Mouse (Mus musculus) gastrocnemius, postnatal 36 days (tissue): ENCODE measurements around the gene Fam104a. TPM values are rescaled to one million over a fixed set of nuclear protein-coding genes. Genes with fewer than 3 reads are reported as not detected.

Experiments
- total RNA-seq, 2 experiments: library from RNA; stranded (reverse); gene quantifications; 2 replicates each; pipeline ENCODE4 v1.2.3; 2021

Fam104a gene
- total RNA-seq, 2 experiments from 2014 or later, result 26.7 to 27.6 TPM

Other genes with a start within 250 kb of the Fam104a start
- not detected for gene Sstr2, start 64.8 kb downstream of the Fam104a start, total RNA-seq
- 10 to 100 TPM; 18.2 to 18.9 TPM for gene Cog1, start 35.0 kb downstream of the Fam104a start, total RNA-seq
- 1 to 10 TPM; 2.4 to 2.8 TPM for gene Slc39a11, start 34.1 kb downstream of the Fam104a start, total RNA-seq
- 1 to 10 TPM; 3.4 to 3.8 TPM for gene D11Wsu47e, start 257 bp upstream of the Fam104a start, total RNA-seq
- not detected for gene Cpsf4l, start 25.9 kb upstream of the Fam104a start, total RNA-seq
- gene Cdc42ep4, start 67.7 kb upstream of the Fam104a start, total RNA-seq, result 1 to 10 TPM; 4.9 to 6.8 TPM